Mouse (Mus musculus): ENCODE measurements around the gene Gm20388. TPM values are rescaled to one million over a fixed set of nuclear protein-coding genes. Genes with fewer than 3 reads are reported as not detected.

The Gm20388 gene
- total RNA-seq, 2 experiments from 2014 or later, result 2.4 to 2.6 TPM

- no peak overlapping the region for H3K4me3 ChIP-seq
- DNase-seq (ENCODE audit: extremely low spot score in 1 of 2, low spot score in 2 of 2), result no peak
- intact Hi-C loops (cut with DNase I), result no loop called here
- H3K27ac ChIP-seq, result no peak overlapping the region
- TF ChIP-seq CTCF (IDR thresholded peaks at IDR 0.05), result no peak
Observed at GRCm38 (mm10) chr8:120110966-120111365, 200.3 kb downstream of the Gm20388 start.

GRCm38 (mm10) chr8:120111382-120111781 lies 200.7 kb downstream of the Gm20388 start:
- no peak for TF ChIP-seq CTCF (IDR thresholded peaks at IDR 0.05)
- intact Hi-C loops (cut with DNase I), result no loop called here
- no peak overlapping the region for H3K4me3 ChIP-seq
- no peak overlapping the region for H3K27ac ChIP-seq
- DNase-seq (ENCODE audit: extremely low spot score in 1 of 2, low spot score in 2 of 2), result no peak

- Histone ChIP-seq H3K4me3 (no peak overlapping the region), H3K27ac (no peak overlapping the region)
- TF ChIP-seq CTCF (IDR thresholded peaks at IDR 0.05), result no peak
- DNase-seq (ENCODE audit: extremely low spot score in 1 of 2, low spot score in 2 of 2), result no peak
- intact Hi-C loops (cut with DNase I), result no loop called here
Observed at GRCm38 (mm10) chr8:120112535-120112934, 201.9 kb downstream of the Gm20388 start.

GRCm38 (mm10) chr8:120113306-120113705 lies 202.7 kb downstream of the Gm20388 start:
- no peak for DNase-seq (ENCODE audit: extremely low spot score in 1 of 2, low spot score in 2 of 2)
- Histone ChIP-seq H3K4me3 (peak overlapping the region; percentile 60), H3K27ac (peak overlapping the region; percentile 93)
- no peak for TF ChIP-seq CTCF (IDR thresholded peaks at IDR 0.05)
- intact Hi-C loops (cut with DNase I), result no loop called here

GRCm38 (mm10) chr8:120113758-120114255 lies 203.2 kb downstream of the Gm20388 start, which contains the start of gene 6430548M08Rik:
TSS of gene 6430548M08Rik (plus strand) at chr8:120114152.
- intact Hi-C loops (cut with DNase I), result loop anchor here (2.0 kb wide), 1 partner anchor 27 kb away; no protein-coding TSS in a partner anchor
- TF ChIP-seq CTCF (IDR thresholded peaks at IDR 0.05), result peak; percentile 65
- Histone ChIP-seq H3K4me3 (peak within 1 kb of the TSS; percentile 61), H3K27ac (peak within 1 kb of the TSS; percentile 93)
- DNase-seq (ENCODE audit: extremely low spot score in 1 of 2, low spot score in 2 of 2), result peak; percentile 99 to 100

- no peak for TF ChIP-seq CTCF (IDR thresholded peaks at IDR 0.05)
- H3K4me3 ChIP-seq, result peak overlapping the region; percentile 61
- DNase-seq (ENCODE audit: extremely low spot score in 1 of 2, low spot score in 2 of 2), result peak in 1 of 2 experiments; percentile 45
- H3K27ac ChIP-seq, result peak overlapping the region; percentile 81
- intact Hi-C loops (cut with DNase I), result loop anchor here (2.0 kb wide), 1 partner anchor 26 kb away; no protein-coding TSS in a partner anchor
Observed at GRCm38 (mm10) chr8:120114315-120114841, 203.7 kb downstream of the Gm20388 start.

- no peak overlapping the region for H3K4me3 ChIP-seq
- no peak for DNase-seq (ENCODE audit: extremely low spot score in 1 of 2, low spot score in 2 of 2)
- intact Hi-C loops (cut with DNase I), result no loop called here
- no peak for TF ChIP-seq CTCF (IDR thresholded peaks at IDR 0.05)
- H3K27ac ChIP-seq, result no peak overlapping the region
Observed at GRCm38 (mm10) chr8:120116600-120116999, 206.0 kb downstream of the Gm20388 start.

GRCm38 (mm10) chr8:120118162-120118561 lies 207.5 kb downstream of the Gm20388 start:
- Histone ChIP-seq H3K27ac (no peak overlapping the region; the same call in 1 of the 2 replicates), H3K4me3 (no peak overlapping the region)
- intact Hi-C loops (cut with DNase I), result no loop called here
- no peak for DNase-seq (ENCODE audit: extremely low spot score in 1 of 2, low spot score in 2 of 2)
- TF ChIP-seq CTCF (IDR thresholded peaks at IDR 0.05), result no peak

GRCm38 (mm10) chr8:120118847-120119246 lies 208.2 kb downstream of the Gm20388 start:
- DNase-seq (ENCODE audit: extremely low spot score in 1 of 2, low spot score in 2 of 2), result no peak
- Histone ChIP-seq H3K27ac (peak overlapping the region; percentile 63), H3K4me3 (no peak overlapping the region)
- no peak for TF ChIP-seq CTCF (IDR thresholded peaks at IDR 0.05)
- intact Hi-C loops (cut with DNase I), result no loop called here

- no peak for TF ChIP-seq CTCF (IDR thresholded peaks at IDR 0.05)
Observed at GRCm38 (mm10) chr8:120119429-120119828, 208.8 kb downstream of the Gm20388 start.

GRCm38 (mm10) chr8:120119931-120120330 lies 209.3 kb downstream of the Gm20388 start:
- no peak overlapping the region for H3K4me3 ChIP-seq
- intact Hi-C loops (cut with DNase I), result no loop called here
- no peak for TF ChIP-seq CTCF (IDR thresholded peaks at IDR 0.05)
- DNase-seq (ENCODE audit: extremely low spot score in 1 of 2, low spot score in 2 of 2), result no peak
- peak overlapping the region; percentile 63 for H3K27ac ChIP-seq

More at GRCm38 (mm10) chr8:120119429-120119828, 208.8 kb downstream of the Gm20388 start:
- intact Hi-C loops (cut with DNase I), result no loop called here
- DNase-seq (ENCODE audit: extremely low spot score in 1 of 2, low spot score in 2 of 2), result no peak
- Histone ChIP-seq H3K4me3 (no peak overlapping the region), H3K27ac (peak overlapping the region; percentile 63)

- DNase-seq (ENCODE audit: extremely low spot score in 1 of 2, low spot score in 2 of 2), result no peak
- no peak for TF ChIP-seq CTCF (IDR thresholded peaks at IDR 0.05)
- Histone ChIP-seq H3K4me3 (no peak overlapping the region), H3K27ac (no peak overlapping the region)
- intact Hi-C loops (cut with DNase I), result no loop called here
Observed at GRCm38 (mm10) chr8:120120951-120121350, 210.3 kb downstream of the Gm20388 start.

- TF ChIP-seq CTCF (IDR thresholded peaks at IDR 0.05), result no peak
- no peak overlapping the region for H3K4me3 ChIP-seq
- H3K27ac ChIP-seq, result 0 out of 2 replicates have a peak overlapping the region, but pooled peaks have one; percentile 26
- no peak for DNase-seq (ENCODE audit: extremely low spot score in 1 of 2, low spot score in 2 of 2)
- intact Hi-C loops (cut with DNase I), result no loop called here
Observed at GRCm38 (mm10) chr8:120124261-120124660, 213.6 kb downstream of the Gm20388 start.
